Mouse (Mus musculus): Measurements from ENCODE around the gene Pex26. TPM values are rescaled to one million over a fixed set of nuclear protein-coding genes. Genes with fewer than 3 reads are reported as not detected.

Gene Pex26
- polyA plus RNA-seq, 1 experiment, result 21.0 TPM

DNA sequence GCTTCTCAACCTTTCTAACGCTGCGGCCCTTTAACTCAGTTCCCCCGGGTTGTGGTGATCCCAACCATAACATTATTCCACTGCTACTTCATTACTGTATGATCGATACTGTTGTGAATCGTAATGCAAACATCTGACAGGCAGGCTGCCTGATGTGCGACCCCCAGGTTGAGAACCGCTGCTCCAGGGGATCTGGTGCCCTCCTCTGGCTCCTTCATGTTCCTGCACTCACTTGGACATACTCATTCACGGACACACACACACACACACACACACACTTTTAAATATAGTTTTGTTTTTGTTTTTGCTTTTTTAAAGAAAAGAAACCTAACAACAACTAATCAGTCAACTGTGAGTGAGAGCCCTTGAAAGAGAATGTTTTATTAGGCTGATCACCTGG lies 33.3 kb upstream of the Pex26 start:
- Histone ChIP-seq H3K27ac (ENCODE audit: insufficient read depth, low read depth, low read length) (no peak overlapping the region), H3K4me1 (ENCODE audit: control insufficient read depth, insufficient read depth, low read length) (peaks cover 2% of the 10 kb centered on the region; the same call in 1 of the 2 replicates), H3K36me3 (ENCODE audit: control insufficient read depth, insufficient read depth, low read length) (no peaks in the 10 kb centered on the region), H3K4me3 (ENCODE audit: insufficient read depth, low read depth, low read length) (no peak overlapping the region), H3K27me3 (replicated peaks; ENCODE audit: control insufficient read depth, insufficient read depth, low read length) (no peaks in the 10 kb centered on the region)
- 95% methylated on average over 8 of the region's 8 CpGs for WGBS
- TF ChIP-seq CTCF (conservative IDR thresholded peaks at IDR 0.05; ENCODE audit: insufficient read depth, insufficient read length, low read depth, low read length), result no peak
- DNase-seq, result no peak

DNA sequence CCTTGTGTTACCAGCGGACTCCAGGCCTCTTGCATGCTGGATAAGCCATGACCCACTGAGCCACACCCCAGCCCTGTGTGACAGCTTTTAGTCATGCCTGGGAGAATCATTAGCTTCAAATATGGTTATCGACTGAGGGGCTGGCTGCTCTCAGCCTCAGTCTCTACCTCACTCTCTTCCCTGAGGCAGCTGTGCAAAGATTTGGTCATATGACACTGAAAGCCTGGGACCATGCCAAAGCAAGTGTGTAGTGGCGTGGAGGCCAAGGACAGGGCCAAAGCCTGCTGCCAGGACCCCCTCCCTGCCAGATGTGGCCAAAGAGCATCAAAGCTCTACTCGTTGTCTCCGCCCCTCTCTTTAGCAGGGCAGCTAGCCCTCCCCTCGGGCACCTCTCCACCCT lies 31.7 kb upstream of the Pex26 start:
- peaks cover under 1% of the 10 kb centered on the region; the same call in 1 of the 2 replicates for H3K4me1 ChIP-seq (ENCODE audit: control insufficient read depth, insufficient read depth, low read length)
- H3K36me3 ChIP-seq (ENCODE audit: control insufficient read depth, insufficient read depth, low read length), result no peaks in the 10 kb centered on the region
- DNase-seq, result peak; percentile 70
- 38% methylated on average over 6 of the region's 6 CpGs for WGBS
- no peak overlapping the region for H3K27ac ChIP-seq (ENCODE audit: insufficient read depth, low read depth, low read length)
- H3K27me3 ChIP-seq (replicated peaks; ENCODE audit: control insufficient read depth, insufficient read depth, low read length), result no peaks in the 10 kb centered on the region
- TF ChIP-seq POLR2A (IDR thresholded peaks at IDR 0.05; ENCODE audit: low read depth, low read length), result no peak
- TF ChIP-seq CTCF (conservative IDR thresholded peaks at IDR 0.05; ENCODE audit: insufficient read depth, insufficient read length, low read depth, low read length), result no peak
- H3K4me3 ChIP-seq (ENCODE audit: insufficient read depth, low read depth, low read length), result no peak overlapping the region

DNA sequence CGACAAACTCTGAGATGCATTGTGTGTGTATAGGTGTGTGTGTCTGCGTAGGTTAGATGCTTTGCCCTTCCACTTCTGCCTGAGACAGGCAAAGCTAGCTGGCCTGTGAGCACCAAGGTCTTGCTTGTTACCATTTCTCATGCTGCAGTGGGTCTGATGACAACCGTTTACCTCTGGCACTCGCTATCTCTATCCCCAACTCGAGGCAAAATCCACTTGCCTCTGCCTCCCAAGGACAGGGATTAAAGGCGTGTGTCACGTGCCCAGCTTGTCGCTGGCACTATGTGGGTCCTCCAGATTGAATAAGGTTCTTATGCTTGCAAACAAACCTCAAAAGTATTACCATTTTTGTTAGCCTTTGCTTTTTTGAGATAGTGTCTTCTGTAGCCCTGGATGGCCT lies 30.3 kb upstream of the Pex26 start:
- Histone ChIP-seq H3K4me3 (ENCODE audit: insufficient read depth, low read depth, low read length) (no peak overlapping the region), H3K4me1 (ENCODE audit: control insufficient read depth, insufficient read depth, low read length) (no peaks in the 10 kb centered on the region), H3K27ac (ENCODE audit: insufficient read depth, low read depth, low read length) (no peak overlapping the region), H3K27me3 (replicated peaks; ENCODE audit: control insufficient read depth, insufficient read depth, low read length) (no peaks in the 10 kb centered on the region), H3K36me3 (ENCODE audit: control insufficient read depth, insufficient read depth, low read length) (no peaks in the 10 kb centered on the region)
- TF ChIP-seq CTCF (conservative IDR thresholded peaks at IDR 0.05; ENCODE audit: insufficient read depth, insufficient read length, low read depth, low read length), result no peak
- no peak for TF ChIP-seq POLR2A (IDR thresholded peaks at IDR 0.05; ENCODE audit: low read depth, low read length)
- DNase-seq, result no peak
- 88% methylated on average over 8 of the region's 8 CpGs for WGBS

DNA sequence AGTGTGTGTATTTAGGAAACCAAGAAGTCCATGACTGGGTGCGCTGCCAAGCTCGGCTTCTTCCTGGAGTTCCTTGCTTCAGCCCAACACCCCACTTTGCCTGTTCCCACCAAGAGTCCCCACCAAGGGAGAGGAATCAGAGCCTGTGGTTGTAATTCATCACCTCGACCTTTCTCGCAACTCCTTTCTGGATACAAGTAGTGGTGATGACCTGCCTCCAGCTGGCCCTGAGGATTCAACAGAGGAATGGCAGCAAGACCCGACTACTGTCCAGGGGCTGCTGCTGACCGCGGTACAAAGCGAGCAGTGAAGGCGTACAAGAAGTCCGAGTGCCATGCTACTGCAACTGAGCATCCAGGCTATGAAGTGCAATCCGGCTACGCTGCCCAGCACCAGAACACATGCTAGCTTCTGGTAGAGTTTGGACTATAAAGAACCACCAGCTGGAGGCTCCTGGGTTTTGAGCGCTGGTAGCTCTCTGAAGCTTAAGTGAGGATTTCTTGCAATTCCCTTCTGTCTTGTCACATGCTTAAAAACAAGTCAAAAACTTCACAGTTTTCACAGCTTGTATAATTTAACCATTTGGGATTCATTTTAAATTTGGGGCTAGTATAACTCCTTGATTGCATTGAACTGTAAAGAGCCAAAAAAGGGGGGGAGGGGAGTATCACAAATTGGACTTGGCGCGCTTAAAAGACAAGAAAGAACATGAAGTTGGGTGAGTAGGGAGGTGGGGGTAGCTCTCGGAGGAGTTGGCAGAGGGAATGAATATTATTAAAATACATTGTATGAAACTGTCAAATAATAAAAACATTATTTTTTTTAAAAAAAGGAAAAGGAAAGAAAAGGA lies 28.8 kb upstream of the Pex26 start:
- Histone ChIP-seq H3K4me3 (ENCODE audit: insufficient read depth, low read depth, low read length) (no peak overlapping the region), H3K27me3 (replicated peaks; ENCODE audit: control insufficient read depth, insufficient read depth, low read length) (no peaks in the 10 kb centered on the region), H3K27ac (ENCODE audit: insufficient read depth, low read depth, low read length) (no peak overlapping the region), H3K36me3 (ENCODE audit: control insufficient read depth, insufficient read depth, low read length) (no peaks in the 10 kb centered on the region), H3K4me1 (ENCODE audit: control insufficient read depth, insufficient read depth, low read length) (no peaks in the 10 kb centered on the region)
- DNase-seq, result no peak
- 88% methylated on average over 16 of the region's 16 CpGs for WGBS
- TF ChIP-seq CTCF (conservative IDR thresholded peaks at IDR 0.05; ENCODE audit: insufficient read depth, insufficient read length, low read depth, low read length) (no peak), POLR2A (IDR thresholded peaks at IDR 0.05; ENCODE audit: low read depth, low read length) (no peak)

DNA sequence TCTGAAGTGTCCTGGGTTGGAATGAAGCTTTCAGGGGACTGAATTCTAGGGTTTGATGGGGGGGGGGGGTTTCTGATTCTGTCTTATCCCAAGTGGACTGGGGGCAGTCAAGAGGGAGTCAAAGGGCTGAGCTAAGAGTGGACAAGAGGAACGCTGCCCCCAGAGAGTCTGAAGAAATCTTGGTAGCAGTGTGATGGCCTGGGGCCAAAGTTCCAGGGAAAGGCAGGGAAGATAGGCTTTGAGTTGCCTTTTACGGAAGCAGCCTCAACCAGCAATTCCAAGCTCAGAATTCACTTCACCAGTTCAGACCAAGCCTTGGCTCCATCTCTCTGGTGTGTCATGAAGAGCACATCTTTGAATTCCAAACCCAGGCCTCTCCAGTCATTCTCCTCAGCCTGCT lies 27.4 kb upstream of the Pex26 start:
- DNase-seq, result no peak
- Histone ChIP-seq H3K36me3 (ENCODE audit: control insufficient read depth, insufficient read depth, low read length) (no peaks in the 10 kb centered on the region), H3K27me3 (replicated peaks; ENCODE audit: control insufficient read depth, insufficient read depth, low read length) (no peaks in the 10 kb centered on the region), H3K4me3 (ENCODE audit: insufficient read depth, low read depth, low read length) (no peak overlapping the region), H3K4me1 (ENCODE audit: control insufficient read depth, insufficient read depth, low read length) (no peaks in the 10 kb centered on the region), H3K27ac (ENCODE audit: insufficient read depth, low read depth, low read length) (no peak overlapping the region)
- 48% methylated on average over 2 of the region's 2 CpGs for WGBS
- no peak for TF ChIP-seq CTCF (conservative IDR thresholded peaks at IDR 0.05; ENCODE audit: insufficient read depth, insufficient read length, low read depth, low read length)
- TF ChIP-seq POLR2A (IDR thresholded peaks at IDR 0.05; ENCODE audit: low read depth, low read length), result no peak

DNA sequence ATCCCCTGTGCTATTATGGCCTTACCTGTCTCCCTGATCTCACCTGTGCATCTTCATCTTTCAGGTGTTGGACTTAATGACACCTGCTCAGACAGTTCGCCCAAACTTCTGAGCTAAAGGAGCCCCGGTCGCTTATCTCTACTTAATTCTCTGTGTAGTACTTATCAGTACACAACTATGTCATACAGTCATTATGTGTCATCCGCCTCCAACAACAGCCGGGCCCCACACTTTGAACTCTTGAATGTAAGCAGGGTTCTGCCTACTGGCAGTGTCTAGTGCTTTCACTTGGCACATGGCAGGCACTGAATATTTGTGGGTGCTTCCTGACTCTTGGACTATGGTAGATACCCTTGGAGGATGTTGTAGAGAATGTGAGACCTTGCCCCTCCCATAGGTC lies 23.9 kb upstream of the Pex26 start:
- H3K27ac ChIP-seq (ENCODE audit: insufficient read depth, low read depth, low read length), result no peak overlapping the region
- no peak for DNase-seq
- 94% methylated on average over 5 of the region's 5 CpGs for WGBS

DNA sequence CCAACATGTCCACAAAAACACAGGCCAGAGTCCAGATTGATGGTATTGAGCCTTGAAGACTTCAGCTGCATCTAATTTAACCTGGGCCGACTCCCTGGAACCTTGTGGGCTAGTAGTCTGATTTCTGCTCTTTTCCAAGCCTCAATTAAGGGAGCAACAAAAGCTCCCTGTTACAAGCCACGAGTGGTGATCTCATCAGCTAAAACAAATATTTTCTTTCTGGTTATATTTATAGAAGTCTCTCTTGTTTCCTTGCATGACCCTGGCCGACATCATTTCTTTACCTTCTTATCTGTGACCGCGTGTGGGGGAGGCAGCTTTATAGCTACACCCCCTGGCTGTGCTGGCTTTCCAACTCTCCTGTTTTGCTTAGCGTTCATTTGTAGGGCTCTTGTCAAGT lies 23.3 kb upstream of the Pex26 start:
- Histone ChIP-seq H3K36me3 (ENCODE audit: control insufficient read depth, insufficient read depth, low read length) (no peaks in the 10 kb centered on the region), H3K27ac (ENCODE audit: insufficient read depth, low read depth, low read length) (no peak overlapping the region), H3K4me1 (ENCODE audit: control insufficient read depth, insufficient read depth, low read length) (no peaks in the 10 kb centered on the region), H3K27me3 (replicated peaks; ENCODE audit: control insufficient read depth, insufficient read depth, low read length) (no peaks in the 10 kb centered on the region), H3K4me3 (ENCODE audit: insufficient read depth, low read depth, low read length) (no peak overlapping the region)
- TF ChIP-seq CTCF (conservative IDR thresholded peaks at IDR 0.05; ENCODE audit: insufficient read depth, insufficient read length, low read depth, low read length) (no peak), POLR2A (IDR thresholded peaks at IDR 0.05; ENCODE audit: low read depth, low read length) (no peak)
- no peak for DNase-seq
- 63% methylated on average over 6 of the region's 6 CpGs for WGBS

More for the DNA sequence above, 23.9 kb upstream of the Pex26 start:
- Histone ChIP-seq H3K36me3 (ENCODE audit: control insufficient read depth, insufficient read depth, low read length) (no peaks in the 10 kb centered on the region), H3K4me3 (ENCODE audit: insufficient read depth, low read depth, low read length) (no peak overlapping the region), H3K4me1 (ENCODE audit: control insufficient read depth, insufficient read depth, low read length) (no peaks in the 10 kb centered on the region), H3K27me3 (replicated peaks; ENCODE audit: control insufficient read depth, insufficient read depth, low read length) (no peaks in the 10 kb centered on the region)
- TF ChIP-seq CTCF (conservative IDR thresholded peaks at IDR 0.05; ENCODE audit: insufficient read depth, insufficient read length, low read depth, low read length), result no peak
- no peak for TF ChIP-seq POLR2A (IDR thresholded peaks at IDR 0.05; ENCODE audit: low read depth, low read length)
